Mouse (Mus musculus): ENCODE measurements around the gene Gm14419.
"Not testable (repeated sequence)": the region's sequence is repeated elsewhere in the genome, so short reads cannot be mapped to it uniquely, and the experiment has no call there.

Gm14419 gene

GRCm38 (mm10) chr2:177000656-177001055 is at the start of gene Gm14419:
TSS of gene Gm14419 (plus strand) at chr2:177000956.
- not testable (repeated sequence) for DNase-seq

Data from kidney, adult 11 months (tissue).